Comparison of ENCODE assay signal across 5 mouse cellular contexts in the genomic region with DNA sequence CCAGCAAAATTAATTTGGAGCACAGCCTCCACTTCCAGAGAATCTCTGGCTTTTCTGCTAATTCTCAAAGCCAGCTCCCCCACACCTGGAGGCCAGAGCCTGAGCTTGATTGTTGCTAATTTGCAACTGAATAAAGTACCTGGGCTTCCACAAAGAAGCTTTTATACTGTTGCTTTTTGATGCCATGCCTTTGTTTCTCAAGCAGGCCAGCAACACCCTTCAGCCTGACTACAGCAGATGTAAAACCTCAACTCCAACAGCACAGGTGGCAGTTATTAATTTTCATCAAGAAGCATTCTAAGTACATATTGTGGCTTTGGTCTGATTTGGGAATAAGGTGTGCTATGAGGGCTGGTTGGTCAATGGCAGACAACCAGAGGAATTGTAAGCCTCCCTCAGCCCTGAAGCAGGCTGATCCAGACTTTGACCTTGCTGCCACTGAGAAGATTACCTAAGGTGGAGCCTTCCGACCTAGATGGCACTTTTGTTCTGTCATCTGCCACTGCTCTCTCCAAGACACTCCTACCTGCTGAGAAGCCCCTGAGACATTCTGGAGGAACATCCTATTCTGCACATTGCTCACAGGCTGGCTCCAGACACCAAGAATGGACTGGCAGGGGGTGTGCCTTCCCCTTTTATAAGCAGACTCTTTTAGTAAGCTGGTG. TPM values are rescaled to one million over a fixed set of nuclear protein-coding genes. Genes with fewer than 3 reads are reported as not detected.
"Had no signal": no experiment of that assay in that cellular context is flagged by ENCODE, and none has a peak within 500 bp of the region (broad histone marks: within the 10 kb centered on the region; RNA-seq: fewer than 3 reads in every experiment).

No protein-coding gene starts in this region.

RNA-seq across cellular contexts. Expression of a gene that starts 44.4 kb away (rescaled TPM):
- total RNA-seq: heart, postnatal 10 days; heart, postnatal 14 days; heart, postnatal 25 days; heart, postnatal 36 days; hematopoietic stem cell, adult 5-6 weeks had no signal
